Mouse (Mus musculus) CD4-positive helper T cell, adult 2 months (primary cell): ENCODE results near the gene Sycn.

Source experiments
- DNase-seq: peaks from one replicate; pipeline ENCODE4 v3.0.0-alpha.2; 2012; ENCODE audit warnings: low read depth, missing footprints, low spot score

Sycn gene

GRCm38 (mm10) chr7:28586663-28587411 is 46.2 kb downstream of the Sycn start:
- no peak for DNase-seq

- DNase-seq, result no peak
Observed at GRCm38 (mm10) chr7:28587644-28588043, 47.0 kb downstream of the Sycn start.
